Mouse (Mus musculus): Measurements from ENCODE around the gene Zfp668. TPM values are rescaled to one million over a fixed set of nuclear protein-coding genes. Genes with fewer than 3 reads are reported as not detected.
A peak's percentile ranks its signal among the peaks of the same experiment; 100 is the strongest.
"Not testable (repeated sequence)": the region's sequence is repeated elsewhere in the genome, so short reads cannot be mapped to it uniquely, and the experiment has no call there.

Zfp668 gene
- total RNA-seq, 2 experiments from 2014 or later: 23.3 to 26.0 TPM

DNA sequence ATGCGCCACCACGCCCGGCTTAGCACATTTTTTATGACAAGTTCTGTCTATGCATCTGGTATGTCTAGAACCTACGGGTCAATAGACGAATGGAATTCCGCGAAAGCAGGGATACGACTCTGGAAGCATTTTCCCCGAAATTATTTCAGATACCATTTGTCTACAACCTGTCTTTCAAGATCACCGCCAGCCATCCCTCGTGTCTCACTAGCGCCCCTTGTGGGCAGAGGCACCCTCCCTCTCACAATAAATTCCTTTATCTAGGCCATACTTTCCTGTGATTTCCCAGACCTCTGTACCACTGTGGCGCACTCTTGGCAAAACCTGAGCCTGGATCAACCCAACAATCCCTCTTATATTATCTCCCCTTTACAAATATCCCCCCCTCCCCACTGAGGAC, 19.8 kb upstream of the Zfp668 start:
- DNase-seq (ENCODE audit: extremely low spot score in 1 of 2, low spot score in 2 of 2): peak in 1 of 2 experiments; percentile 79
- intact Hi-C loops (cut with DNase I): no loop called here

DNA sequence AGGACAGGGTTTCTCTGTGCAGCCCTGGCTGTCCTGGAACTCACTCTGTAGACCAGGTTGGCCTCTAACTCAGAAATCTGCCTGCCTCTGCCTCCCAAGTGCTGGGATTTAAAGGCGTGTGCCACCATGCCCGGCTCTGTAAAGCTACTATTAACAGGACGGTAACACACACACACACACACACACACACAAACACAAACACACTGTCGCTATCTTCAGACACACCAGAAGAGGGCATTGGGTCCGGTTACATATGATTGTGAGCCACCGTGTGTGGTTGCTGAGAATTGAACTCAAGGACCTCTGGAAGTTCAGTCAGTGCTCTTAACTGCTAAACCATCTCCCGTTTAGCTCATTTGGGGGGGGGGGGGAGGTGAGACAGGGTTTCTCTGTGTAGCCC, 19.3 kb upstream of the Zfp668 start:
- DNase-seq (ENCODE audit: extremely low spot score in 1 of 2, low spot score in 2 of 2); intact Hi-C loops (cut with DNase I): not testable (repeated sequence)

GRCm38 (mm10) chr7:127895442-127895841, 18.8 kb upstream of the Zfp668 start, which contains the start of the genes Gm21974 and Vkorc1:
Gm21974 (minus strand) TSS chr7:127895454.
Vkorc1 (minus strand) TSS chr7:127895617.
- DNase-seq (ENCODE audit: extremely low spot score in 1 of 2, low spot score in 2 of 2): peak; percentile 95 to 96
- intact Hi-C loops (cut with DNase I): no loop called here

- intact Hi-C loops (cut with DNase I): no loop called here
These were observed 17.9 kb upstream of the Zfp668 start for GRCm38 (mm10) chr7:127894480-127894879.

GRCm38 (mm10) chr7:127890798-127891197, 14.2 kb upstream of the Zfp668 start, which contains the start of gene Prss53:
Prss53 (minus strand) TSS chr7:127890970.
- no peak for DNase-seq (ENCODE audit: extremely low spot score in 1 of 2, low spot score in 2 of 2)
- intact Hi-C loops (cut with DNase I): no loop called here

More at GRCm38 (mm10) chr7:127894480-127894879, 17.9 kb upstream of the Zfp668 start:
- no peak for DNase-seq (ENCODE audit: extremely low spot score in 1 of 2, low spot score in 2 of 2)

DNA sequence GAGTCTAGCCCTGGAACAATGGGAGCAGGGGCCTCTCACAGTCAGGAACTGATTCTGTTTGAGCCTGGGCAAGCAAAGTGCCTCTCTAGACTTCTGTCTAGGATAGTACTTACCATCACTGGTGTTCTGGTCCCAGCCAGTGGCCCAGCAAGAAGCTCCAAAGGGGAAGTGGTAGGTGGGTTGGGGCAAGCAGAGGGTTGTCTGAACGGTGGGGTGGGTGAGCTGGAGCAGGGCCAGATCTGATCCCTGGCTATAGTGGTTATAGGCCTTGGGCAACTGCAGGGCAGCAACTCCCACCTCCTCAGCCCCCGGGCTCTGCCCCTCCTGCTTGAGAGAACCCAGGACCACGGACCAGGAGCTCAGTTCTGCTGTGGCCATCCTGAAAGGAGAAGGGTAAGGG, 12.2 kb upstream of the Zfp668 start:
- DNase-seq (ENCODE audit: extremely low spot score in 1 of 2, low spot score in 2 of 2): no peak
- intact Hi-C loops (cut with DNase I): no loop called here

DNA sequence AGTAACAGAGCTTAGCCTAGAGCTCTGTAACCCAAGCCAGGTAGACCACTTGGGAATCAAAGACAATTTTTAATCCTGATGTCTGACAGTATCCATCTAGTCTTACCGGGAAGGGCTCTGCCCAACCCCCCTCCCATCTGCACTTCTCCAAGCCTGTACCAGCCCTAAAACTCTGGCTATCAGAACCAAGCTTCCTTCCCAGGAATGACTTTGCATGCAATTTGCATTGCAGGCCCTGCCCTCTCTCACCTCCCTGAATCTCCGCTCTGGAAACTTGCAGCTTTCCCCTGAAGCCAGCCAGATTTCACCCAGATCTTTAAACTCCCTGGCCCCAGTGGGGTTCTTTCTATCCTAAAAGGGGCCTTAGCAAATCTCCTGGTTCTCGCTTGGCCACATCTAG, 11.2 kb upstream of the Zfp668 start:
- no peak for DNase-seq (ENCODE audit: extremely low spot score in 1 of 2, low spot score in 2 of 2)
- intact Hi-C loops (cut with DNase I): no loop called here

- intact Hi-C loops (cut with DNase I): no loop called here
- no peak for DNase-seq (ENCODE audit: extremely low spot score in 1 of 2, low spot score in 2 of 2)
These were observed 10.6 kb upstream of the Zfp668 start for GRCm38 (mm10) chr7:127887191-127887590.

DNA sequence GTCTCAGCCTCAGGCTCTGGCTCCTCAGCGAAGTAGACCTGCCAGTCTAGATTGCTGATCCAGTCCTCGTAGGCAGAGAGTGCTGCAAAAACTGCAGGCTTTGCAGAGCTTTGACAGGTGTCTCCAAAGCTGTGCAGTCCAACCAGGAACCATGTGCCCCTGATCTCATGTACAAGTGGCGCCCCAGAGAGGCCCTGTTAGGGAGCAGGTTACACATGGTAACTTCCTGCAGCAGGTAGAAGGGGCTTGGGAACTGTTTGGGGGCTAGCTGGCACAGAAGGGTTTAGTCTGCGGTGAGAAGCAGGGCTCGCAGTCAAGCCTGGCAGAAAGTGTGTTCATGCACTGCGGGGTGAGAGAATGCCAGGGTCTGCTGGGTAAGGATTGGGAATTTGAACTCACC, 9.9 kb upstream of the Zfp668 start:
- DNase-seq (ENCODE audit: extremely low spot score in 1 of 2, low spot score in 2 of 2): no peak
- intact Hi-C loops (cut with DNase I): no loop called here

- DNase-seq (ENCODE audit: extremely low spot score in 1 of 2, low spot score in 2 of 2): peak in 1 of 2 experiments; percentile 58
- intact Hi-C loops (cut with DNase I): no loop called here
These were observed 9.3 kb upstream of the Zfp668 start for GRCm38 (mm10) chr7:127885951-127886350.

GRCm38 (mm10) chr7:127880431-127880830, 3.8 kb upstream of the Zfp668 start:
- no peak for DNase-seq (ENCODE audit: extremely low spot score in 1 of 2, low spot score in 2 of 2)
- intact Hi-C loops (cut with DNase I): no loop called here

DNA sequence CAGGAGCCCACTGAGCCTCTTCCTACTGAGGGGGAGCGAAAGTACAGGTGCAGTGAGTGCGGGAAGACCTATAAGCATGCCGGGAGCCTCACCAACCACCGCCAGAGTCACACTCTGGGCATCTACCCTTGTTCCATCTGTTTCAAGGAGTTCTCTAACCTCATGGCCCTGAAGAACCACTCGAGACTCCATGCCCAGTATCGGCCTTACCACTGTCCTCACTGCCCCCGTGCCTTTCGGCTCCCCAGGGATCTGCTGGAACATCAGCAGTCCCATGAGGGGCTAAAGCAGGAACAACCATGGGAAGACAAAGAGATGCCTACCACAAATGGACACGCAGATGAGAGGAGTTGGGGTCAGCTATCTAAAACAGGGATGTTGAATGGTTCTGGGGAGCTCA, 2.7 kb upstream of the Zfp668 start:
- intact Hi-C loops (cut with DNase I): no loop called here
- DNase-seq (ENCODE audit: extremely low spot score in 1 of 2, low spot score in 2 of 2): no peak

DNA sequence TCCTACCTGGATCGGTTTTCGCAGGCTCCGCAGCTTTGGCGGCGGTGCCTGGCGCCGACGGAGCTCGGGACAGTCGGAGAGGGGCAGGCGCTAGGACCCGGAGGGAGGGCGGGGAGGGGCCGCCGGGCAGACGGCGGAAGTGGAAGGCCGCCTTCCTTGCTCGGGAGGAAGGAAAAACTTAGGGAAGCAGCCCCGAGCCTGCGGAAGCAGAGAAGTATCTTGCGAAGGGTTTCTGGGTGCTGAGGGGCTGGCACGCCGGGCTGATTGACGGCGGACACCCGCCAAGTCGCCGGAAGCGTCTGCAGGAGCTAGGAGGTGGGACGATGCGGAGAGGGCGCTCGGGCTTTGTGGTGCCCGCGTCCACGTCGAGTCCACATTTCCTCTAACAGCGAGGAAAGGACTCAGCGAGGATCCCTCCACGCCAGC, 574 bp downstream of the Zfp668 start, which contains the start of gene Zfp646:
TSS of gene Zfp646 (plus strand) at position 181 of the 426 bp plus-strand sequence.
- peak; percentile 54 to 84 for DNase-seq (ENCODE audit: extremely low spot score in 1 of 2, low spot score in 2 of 2)
- intact Hi-C loops (cut with DNase I): no loop called here

DNA sequence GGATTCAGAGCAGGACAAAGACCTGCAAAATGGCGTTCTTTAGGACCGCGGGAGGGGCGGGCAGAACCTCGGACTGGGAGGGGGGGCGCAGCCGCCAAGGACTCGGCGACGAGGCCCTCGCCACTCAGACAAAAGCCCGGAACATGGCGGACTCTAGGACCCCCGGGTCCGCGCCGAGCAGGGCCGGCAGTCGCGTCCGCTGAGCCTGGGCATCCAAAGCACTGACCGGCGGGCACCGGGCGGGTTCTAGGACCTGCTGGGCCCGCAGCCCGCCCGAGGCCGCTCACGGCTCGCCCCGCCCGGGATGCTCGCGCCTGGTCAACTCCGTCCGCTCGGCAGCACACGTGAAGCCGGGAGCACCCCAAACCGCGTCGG, 1.0 kb downstream of the Zfp668 start:
- peak; percentile 93 to 96 for DNase-seq (ENCODE audit: extremely low spot score in 1 of 2, low spot score in 2 of 2)
- intact Hi-C loops (cut with DNase I): no loop called here

GRCm38 (mm10) chr7:127874812-127875626, 1.6 kb downstream of the Zfp668 start:
- intact Hi-C loops (cut with DNase I): no loop called here
- DNase-seq (ENCODE audit: extremely low spot score in 1 of 2, low spot score in 2 of 2): peak; percentile 24 to 55

DNA sequence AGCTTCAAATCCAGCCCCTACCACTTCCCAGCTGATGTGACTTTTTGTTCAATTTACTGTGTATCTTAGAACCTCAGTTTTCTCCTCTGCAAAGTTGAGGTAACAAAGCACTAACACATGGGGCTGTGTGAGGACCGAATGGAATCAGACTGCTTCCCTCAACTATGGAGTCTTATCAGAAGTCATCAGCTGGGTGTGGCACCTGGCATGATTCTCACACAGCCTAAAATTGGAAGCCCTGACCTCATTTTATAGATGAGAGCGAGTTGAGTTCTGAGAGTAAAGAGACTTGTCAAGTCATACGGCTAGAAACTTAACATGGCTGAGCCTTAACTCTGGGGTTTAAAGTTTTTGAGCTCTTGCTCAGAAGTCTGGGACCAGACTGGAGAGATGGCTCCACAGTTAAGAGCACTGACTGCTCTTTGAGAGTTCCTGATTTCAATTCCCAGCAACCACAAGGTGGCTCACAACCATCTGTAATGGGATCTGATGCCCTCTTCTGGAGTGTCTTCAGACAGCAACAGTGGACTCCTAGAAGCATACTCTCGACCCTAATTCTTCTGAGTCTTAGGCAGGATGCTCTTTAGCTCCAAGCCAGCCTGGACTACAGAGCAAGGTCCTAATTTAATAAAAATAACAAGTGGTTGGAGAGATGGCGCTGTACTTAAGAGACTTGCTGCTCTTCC, 6.3 kb downstream of the Zfp668 start:
- intact Hi-C loops (cut with DNase I): no loop called here
- DNase-seq (ENCODE audit: extremely low spot score in 1 of 2, low spot score in 2 of 2): no peak

DNA sequence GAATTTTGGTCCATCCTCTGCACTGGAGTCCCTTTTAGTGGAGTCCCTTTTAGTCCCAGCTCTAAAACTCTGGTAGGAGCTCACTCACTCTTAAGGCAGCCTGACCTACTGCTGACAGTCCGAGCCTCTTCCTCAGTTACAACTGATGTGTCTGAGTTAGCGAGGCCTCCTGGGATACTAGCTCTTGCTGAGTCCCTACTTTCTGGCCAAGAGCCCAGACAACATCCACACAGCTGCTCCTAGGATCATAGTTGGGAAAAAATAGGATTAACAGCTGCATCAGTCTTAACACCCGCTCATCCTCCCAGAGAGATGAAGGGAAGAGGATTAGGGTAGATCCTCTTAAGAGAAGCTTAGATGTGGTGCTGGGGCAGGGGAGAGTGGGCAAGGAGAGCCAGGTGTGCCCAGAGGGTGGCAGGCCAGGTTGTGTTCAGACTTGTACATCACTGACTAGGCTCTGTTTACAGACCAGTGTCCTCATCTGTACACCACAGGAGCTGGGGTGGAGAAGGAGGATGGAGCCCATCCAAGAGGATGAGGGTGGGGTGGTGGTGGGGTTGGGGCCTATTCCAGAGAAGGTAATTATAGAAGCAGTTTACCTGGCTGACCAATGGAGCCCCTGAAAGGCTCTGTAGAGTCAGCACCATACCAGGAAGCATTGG, 7.3 kb downstream of the Zfp668 start:
- intact Hi-C loops (cut with DNase I): no loop called here
- DNase-seq (ENCODE audit: extremely low spot score in 1 of 2, low spot score in 2 of 2): peak; percentile 33 to 76

DNA sequence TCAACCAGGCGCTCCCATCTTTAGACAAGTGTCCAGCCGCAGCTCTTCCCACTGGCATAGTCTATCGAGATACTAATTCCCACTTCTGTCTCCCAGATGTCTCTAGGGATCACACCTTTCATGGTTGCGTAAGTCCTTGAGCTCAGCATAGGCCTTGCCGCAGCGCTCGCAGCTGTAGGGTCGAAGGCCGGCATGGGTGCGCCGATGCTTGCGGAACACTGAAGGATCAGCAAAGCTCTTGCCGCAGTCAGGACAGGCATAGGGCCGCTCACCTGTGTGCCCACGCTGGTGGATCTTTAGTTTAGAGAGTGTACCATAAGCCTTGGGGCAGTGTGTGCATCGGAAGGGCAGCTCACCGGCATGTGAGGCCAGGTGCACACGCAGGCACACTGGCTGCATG, 9.0 kb downstream of the Zfp668 start:
- DNase-seq (ENCODE audit: extremely low spot score in 1 of 2, low spot score in 2 of 2): no peak
- intact Hi-C loops (cut with DNase I): no loop called here

- peak in 1 of 2 experiments; percentile 22 for DNase-seq (ENCODE audit: extremely low spot score in 1 of 2, low spot score in 2 of 2)
- intact Hi-C loops (cut with DNase I): no loop called here
These were observed 10.2 kb downstream of the Zfp668 start for GRCm38 (mm10) chr7:127866434-127866833.
